Mouse (Mus musculus): ENCODE data around the gene Spg21. TPM values are rescaled to one million over a fixed set of nuclear protein-coding genes. Genes with fewer than 3 reads are reported as not detected.
A peak's percentile ranks its signal among the peaks of the same experiment; 100 is the strongest.

Spg21 gene
- total RNA-seq, 2 experiments from 2014 or later: 16.9 to 28.4 TPM

DNA sequence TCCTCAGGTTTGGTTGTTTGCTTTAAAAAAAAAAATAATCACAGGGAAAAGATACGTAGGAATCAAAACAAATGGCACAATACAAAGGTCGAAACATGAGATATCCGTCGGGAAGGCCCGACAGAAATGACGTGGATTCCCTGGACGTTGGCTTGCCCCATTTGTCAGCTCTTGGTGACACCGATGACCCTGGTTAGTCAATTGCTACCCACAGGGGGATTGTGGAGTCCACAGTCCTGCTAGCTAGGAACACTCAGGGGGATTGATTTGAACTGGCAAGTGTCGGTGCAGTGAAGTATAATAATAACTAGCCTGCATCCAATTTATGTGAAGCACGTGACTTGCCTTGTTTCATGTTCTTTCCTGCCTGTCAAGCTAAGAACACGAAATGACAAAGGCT is 6.9 kb downstream of the Spg21 start:
- no peak for ATAC-seq (replicated peaks; ENCODE audit: low FRiP score, low TSS enrichment, poor library complexity, severe bottlenecking)

DNA sequence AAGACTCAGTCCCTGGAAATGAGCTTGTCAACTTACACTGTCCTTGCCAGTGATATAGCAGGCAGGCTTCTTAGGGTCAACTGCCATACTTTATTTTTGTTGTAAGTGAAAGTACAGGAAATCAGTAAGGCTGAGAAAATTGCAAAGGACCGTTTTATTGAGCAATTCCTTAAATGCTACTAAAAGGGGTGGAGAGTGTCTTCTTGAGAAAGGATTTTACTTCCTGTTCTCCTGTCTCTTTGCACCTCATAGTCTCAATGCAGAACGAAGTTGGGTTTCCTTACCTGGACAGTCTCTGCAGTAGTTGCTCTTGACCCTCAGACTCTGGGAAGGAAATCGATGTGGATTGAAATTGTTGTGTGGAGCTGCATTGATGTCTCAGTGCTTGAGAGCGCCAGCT is 12.0 kb downstream of the Spg21 start:
- ATAC-seq (replicated peaks; ENCODE audit: low FRiP score, low TSS enrichment, poor library complexity, severe bottlenecking): no peak

DNA sequence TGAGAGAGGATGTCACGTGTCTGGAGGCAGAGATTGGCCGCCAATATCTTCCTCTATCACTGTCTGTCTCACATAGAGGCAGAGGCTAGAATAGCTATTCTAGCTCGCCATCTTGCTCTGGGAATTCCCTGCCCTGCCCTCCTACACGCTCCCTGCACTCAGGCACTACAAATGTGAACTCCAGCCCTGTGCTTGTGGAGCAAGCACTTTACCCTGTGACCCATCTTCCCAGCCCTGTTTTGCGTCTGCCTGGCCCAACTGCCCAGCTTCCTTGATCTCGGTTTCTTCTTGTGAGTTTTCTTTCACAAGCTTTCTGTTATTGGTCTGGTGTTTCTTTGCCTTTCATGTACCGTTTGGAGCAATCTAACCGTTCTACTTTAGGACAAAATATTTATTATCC is 18.4 kb downstream of the Spg21 start:
- ATAC-seq (replicated peaks; ENCODE audit: low FRiP score, low TSS enrichment, poor library complexity, severe bottlenecking): no peak

DNA sequence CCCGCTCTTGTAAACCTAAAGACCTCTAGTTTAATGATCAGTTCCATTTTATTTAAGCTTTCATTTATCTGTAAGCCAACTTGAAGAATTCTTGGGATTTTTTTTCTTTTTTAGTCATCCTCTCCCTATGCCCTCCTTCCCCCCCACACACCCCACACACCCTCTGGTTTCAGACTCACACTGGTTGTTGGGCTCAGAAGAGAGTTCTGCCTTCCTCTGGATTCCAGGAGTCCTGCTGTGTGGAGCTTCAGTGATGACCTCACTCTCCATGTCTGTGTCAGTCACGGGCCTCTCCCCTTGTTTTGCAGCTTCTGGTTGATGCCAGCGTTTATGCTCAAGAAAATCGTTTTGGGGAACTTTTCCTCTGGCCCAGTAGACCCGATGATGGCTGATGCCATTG is 19.3 kb downstream of the Spg21 start:
- no peak for ATAC-seq (replicated peaks; ENCODE audit: low FRiP score, low TSS enrichment, poor library complexity, severe bottlenecking)

DNA sequence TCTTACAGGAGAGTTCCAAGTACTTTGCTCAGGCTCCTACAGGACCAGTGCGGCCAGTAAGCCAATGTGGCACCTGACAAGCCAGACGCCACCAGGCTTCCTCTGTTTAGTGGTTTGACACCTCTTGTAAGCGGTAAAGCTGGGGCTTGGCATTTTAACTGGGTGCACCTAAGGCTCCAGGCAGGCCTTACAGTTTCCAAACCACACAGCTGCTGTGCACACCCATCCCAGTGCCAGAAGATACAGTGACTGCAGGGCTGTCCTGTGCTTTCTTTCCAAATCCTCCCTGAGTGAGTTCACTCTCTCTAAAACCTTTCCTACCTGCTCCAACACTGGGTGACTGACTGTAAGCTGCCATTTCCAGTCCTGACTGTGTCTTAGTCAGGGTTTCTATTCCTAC is 30.7 kb downstream of the Spg21 start:
- ATAC-seq (replicated peaks; ENCODE audit: low FRiP score, low TSS enrichment, poor library complexity, severe bottlenecking): no peak

DNA sequence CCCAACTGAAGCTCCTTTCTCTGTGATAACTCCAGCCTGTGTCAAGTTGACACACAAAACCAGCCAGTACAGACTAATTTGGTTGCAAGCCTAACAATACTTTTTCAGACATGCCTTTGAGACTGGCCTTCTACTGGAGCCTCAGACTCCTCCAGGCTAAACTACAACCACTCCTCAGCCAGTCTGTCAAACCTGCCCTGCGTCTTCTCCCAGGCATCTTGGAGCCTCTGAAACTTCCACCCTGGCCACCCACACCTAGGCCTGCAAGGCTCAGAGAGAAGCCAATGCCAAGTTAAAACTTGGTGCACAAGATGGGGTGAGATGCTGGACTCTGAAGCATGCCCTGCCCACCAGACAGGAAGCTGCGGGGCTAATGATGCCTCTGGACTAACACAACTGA is 31.6 kb downstream of the Spg21 start:
- ATAC-seq (replicated peaks; ENCODE audit: low FRiP score, low TSS enrichment, poor library complexity, severe bottlenecking): no peak

DNA sequence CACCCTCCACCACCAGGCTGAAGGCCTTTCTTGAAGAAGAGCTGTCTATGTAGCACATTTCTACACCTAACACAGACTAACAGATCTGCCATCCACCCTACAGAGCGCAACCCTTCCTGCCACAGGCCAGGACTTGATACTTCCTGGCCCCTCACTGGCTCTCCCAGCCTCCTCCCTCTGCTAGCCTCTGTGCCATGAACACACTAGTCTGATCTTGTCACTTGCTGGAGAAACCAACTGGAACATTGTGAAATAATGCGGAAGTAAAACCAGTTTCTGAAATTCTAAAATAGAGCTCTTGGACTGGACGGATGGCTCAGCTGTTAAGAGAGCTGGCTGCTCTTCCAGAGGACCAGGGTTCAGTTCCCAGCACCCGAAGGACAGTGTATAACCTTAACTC is 32.1 kb downstream of the Spg21 start:
- ATAC-seq (replicated peaks; ENCODE audit: low FRiP score, low TSS enrichment, poor library complexity, severe bottlenecking): no peak

DNA sequence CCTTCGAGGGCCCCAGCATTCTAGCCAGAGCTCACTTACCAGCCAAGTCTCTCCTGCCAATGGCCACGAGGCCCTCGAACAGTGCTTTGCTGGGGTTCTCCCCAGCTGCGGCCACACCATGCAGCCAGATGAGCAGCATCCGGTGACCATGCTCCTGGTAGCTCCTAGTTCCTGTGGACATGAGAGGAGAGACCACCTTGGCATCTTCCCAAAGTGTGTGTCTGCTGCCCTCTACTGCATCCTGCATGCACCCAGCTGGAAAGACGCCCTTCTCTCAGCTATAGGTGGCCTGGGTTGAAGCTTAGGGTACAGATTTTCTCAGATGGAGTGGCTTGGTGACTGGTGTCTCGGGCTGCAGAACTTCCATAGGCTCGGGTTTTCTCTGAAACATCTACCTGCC is 41.4 kb downstream of the Spg21 start:
- no peak for ATAC-seq (replicated peaks; ENCODE audit: low FRiP score, low TSS enrichment, poor library complexity, severe bottlenecking)

DNA sequence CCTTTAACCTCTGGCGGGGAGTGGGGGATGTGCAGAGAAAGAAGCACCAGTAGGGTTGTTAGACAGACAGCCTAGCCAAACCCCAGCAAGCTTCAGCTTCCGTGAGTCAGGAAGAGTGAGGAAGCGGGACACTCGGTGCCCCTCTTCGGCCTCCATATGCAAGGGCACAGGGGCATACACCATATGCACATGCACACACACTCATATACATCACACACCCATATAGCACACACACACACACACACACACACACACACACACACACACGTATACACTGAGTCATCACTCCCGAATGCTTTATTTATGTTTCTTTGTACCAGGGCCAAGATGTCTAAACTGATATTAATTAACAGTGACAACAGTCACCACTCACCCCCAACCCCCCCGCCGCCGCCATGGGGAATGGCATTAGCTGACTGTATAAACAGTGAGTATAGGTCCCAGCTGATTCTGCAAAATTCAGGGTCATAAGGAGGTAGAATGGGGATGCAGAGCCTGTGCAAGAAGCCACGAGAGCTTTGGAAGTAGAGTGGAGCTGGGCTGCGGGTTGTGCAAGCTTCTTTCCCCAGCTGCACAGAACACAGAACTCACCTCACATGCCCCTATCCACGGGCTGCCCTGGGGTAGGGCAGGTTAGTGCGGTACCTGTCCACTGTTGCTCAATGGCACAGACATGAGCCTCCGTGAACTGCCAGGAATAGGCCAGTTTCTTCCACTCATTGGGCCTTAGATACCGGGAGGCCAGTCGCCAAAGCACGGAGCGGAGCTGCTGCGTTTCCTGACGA is 42.2 kb downstream of the Spg21 start:
- ATAC-seq (replicated peaks; ENCODE audit: low FRiP score, low TSS enrichment, poor library complexity, severe bottlenecking): no peak

DNA sequence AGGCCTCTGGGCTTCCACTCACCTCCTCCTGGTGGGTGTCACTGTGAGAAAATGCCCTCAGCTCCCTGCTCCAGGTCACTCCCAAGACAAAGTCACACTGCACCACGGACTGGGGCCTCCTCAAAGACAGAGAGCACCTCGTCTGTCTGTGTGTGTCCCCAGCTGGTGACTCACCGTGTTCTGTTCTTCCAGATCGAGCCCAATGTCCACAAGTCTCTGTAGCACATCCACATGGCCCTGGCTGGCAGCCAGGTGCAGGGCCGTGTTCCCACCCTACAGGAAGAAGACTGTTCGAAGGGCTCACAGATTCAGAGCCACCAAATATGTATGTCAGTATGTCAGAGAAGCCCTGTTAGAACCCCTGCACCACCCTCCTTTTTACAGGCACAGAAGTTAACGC is 47.7 kb downstream of the Spg21 start:
- no peak for ATAC-seq (replicated peaks; ENCODE audit: low FRiP score, low TSS enrichment, poor library complexity, severe bottlenecking)

DNA sequence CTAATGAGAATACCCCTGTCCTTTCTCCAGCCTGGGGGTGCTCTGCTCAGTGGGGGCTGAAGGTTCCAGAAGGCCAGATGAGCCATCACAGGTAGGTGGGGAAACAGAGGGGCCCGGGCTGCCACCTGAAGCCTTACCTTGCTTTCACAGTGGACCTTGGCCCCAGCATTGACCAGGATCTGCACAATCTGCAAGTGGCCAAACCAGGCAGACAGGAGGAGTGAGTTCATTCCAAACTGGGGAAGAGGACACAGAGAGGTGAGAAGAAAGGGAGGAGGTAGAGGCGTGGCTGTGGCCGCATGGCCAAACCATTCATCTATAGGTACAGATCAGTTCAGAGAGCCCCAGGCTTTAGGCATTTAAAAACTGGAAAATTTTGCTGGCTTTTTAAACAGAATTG is 51.8 kb downstream of the Spg21 start:
- ATAC-seq (replicated peaks; ENCODE audit: low FRiP score, low TSS enrichment, poor library complexity, severe bottlenecking): no peak

DNA sequence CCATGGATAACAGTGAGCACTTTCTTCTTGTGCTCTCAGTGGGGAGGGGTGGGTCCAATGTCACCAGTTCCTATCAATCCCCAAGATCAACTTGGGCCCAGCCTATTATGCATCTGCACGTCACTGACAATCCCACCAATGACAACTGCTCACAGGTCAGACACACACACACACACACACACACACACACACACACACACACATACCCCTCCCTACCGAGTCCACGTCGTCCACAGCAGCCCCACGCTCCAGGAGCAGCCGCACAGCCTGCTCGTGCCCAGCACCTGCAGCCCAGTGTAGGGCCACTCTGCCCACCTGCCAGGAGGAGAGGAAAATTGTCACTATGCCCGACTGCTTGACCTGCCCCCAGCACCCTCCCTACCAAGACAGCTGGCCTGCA is 53.7 kb downstream of the Spg21 start:
- ATAC-seq (replicated peaks; ENCODE audit: low FRiP score, low TSS enrichment, poor library complexity, severe bottlenecking): no peak

DNA sequence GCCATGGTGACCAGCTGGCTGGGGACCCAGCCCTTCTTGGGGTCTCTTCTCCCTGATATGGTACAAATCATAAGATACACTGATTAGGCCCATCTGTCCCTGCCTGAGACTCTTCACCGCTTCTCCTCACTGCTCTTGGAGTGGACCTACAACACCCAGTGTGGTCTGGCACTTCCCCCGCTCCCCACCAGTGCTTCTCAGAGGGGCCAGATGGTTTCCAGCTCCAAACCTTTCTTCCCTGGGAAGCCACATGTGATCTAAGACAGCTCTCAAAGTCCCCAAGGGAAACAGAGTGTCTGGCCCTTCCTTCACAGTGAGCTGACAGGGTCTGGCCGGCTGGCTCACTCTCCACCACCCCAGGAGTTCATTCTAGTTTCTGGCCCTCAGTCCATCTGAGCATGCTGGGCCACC is 54.1 kb downstream of the Spg21 start:
- no peak for ATAC-seq (replicated peaks; ENCODE audit: low FRiP score, low TSS enrichment, poor library complexity, severe bottlenecking)

DNA sequence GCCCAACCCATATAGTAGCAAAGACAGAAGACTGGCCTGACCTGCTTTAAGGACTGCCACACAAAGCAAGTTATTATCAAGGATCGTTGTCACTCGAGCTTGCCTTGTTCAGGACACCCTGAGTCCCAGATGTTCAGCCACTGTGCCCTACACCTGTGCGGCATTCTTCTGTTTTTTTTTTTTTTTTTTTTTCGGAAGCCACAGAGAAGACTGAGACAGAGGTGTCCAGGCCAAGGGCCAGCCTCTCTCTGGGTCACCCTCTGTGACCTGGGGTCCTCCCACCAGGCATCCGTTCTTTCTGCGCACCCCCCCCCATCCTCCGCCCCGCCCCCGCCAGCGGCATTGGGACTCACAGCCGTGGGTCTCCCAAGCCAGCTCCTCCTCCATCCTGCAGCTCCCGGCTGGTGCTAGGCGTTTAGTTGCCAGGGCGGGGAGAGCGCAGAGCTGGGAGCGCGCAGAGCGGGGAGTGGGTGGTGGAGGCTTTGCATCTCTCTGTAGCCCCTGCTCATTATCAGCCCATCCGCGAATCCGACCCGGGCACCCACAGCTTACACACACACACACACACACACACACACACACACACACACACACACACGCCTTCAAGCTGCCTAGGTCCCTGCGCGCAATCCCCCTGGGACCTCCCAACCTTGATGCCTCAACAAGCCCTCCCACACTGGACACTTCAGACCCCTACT is 59.2 kb downstream of the Spg21 start, which contains the start of gene Ankdd1a:
Gene Ankdd1a (minus strand): TSS at position 387 of the 698 bp plus-strand sequence.
- ATAC-seq (replicated peaks; ENCODE audit: low FRiP score, low TSS enrichment, poor library complexity, severe bottlenecking): no peak

DNA sequence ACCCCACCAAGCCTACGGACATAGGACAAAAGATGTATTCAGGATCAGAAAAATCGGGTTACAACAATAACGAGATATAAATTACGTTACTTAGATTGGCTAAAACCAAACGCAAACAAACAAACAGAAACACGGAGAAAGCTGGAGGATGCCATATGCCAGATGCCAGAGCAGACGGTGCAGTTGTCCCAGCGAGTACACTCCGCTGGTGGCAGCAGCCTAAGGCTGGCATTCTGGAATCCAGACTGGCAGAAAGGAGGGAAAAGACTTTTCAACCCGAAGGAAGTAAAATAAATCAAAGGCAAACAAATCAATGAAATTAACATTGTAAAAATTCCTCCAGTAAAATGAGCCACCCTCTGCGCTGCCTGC is 59.7 kb downstream of the Spg21 start:
- ATAC-seq (replicated peaks; ENCODE audit: low FRiP score, low TSS enrichment, poor library complexity, severe bottlenecking): no peak

DNA sequence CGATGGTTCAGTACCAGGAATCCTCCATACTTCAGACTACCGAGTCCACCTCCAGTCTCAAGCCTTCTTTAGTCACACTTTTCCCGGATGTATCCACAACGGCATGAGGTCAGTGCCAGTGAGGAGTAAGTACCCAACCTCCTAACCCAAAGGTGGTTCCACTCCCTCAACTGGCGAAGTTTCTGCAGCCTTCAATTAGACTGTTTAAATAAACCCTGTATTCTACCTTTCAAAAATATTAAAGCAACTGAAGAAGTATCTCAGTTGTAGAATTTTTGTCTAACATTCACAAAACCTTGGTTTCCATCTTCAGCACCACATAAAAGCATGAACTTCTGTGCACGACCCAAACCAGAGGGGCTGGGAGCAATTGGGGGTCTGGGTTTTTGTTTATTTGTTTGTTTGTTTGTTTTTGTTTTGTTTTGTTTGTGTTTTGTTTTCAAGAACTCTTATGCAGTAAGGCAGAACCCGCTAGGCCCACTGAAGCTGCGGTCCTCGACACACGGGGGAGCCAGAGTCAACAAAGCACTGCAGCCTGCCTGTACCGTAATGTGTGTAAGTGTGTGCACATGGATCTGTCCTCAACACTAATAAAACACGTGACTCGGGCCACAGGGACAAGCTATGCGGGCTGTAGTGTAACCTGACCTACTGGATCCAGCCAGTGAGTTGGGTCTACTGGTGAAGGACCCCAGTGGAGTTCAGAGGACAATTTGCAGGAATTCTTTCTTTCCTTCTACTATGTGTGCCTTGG is 63.0 kb downstream of the Spg21 start:
- peak; percentile 90 for ATAC-seq (replicated peaks; ENCODE audit: low FRiP score, low TSS enrichment, poor library complexity, severe bottlenecking)

DNA sequence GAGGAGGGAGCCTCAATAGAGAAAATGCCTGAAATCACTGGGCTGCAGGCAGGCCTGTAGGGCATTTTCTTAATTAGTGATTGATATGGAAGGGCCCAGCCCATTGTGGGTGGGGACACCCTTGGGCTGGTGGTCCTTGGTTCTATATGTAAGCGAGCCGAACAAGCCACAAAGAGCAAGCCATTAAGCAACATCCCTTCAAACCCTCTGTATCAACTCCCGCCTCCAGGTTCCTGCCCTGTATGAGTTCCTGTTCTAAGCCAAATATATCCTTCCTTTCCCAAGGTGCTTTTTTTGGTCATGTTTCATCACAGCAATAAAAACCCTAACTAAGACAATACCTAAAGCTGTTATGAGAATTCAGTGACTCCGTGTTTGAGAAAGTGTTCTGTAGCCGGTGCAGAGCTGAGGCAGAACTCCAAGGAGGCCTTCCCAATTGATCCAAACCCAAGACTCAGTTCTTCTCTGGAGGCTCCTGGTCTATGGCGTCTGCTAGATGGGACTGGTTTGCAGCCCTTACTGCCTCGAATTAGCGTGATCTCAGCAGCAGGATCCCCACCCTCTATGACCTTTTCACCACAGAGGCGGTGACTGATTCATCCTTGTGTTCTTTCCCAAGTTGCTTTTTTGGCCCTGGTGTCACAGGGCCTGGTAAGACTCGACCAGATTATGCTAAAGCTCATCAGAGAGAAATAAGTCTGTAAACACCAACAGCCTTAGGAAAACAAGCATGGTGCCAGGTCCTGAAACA is 64.9 kb downstream of the Spg21 start:
- ATAC-seq (replicated peaks; ENCODE audit: low FRiP score, low TSS enrichment, poor library complexity, severe bottlenecking): no peak

DNA sequence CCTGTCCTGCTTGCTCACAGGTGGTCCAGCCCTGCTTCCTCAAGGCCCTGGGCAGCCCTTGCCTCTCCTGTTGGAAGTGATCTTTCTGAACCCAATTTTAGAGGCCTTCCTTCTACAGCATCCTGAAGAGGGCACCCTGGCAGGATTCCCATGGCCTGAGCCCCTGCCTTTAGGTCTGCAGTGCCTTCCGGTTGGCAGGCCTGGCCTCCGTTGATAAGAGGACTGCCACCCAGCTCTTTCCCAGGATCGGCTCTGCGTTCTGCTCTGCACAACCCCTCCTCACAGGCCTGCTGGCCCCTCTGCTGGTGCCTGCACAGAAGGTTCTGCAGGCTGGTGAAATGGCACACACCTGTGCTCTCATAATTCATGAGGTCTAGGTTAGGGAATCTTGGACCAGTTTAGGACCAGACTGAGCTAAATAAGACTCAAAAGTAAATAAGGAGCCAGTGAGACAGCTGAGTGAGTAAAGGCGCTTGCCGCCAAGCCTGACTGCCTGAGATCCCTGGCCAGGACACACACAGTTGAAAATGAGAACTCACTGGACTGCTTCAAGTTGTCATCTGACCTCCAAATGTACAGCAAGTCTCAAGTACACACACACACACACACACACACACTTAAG is 67.8 kb downstream of the Spg21 start:
- ATAC-seq (replicated peaks; ENCODE audit: low FRiP score, low TSS enrichment, poor library complexity, severe bottlenecking): peak; percentile 86

DNA sequence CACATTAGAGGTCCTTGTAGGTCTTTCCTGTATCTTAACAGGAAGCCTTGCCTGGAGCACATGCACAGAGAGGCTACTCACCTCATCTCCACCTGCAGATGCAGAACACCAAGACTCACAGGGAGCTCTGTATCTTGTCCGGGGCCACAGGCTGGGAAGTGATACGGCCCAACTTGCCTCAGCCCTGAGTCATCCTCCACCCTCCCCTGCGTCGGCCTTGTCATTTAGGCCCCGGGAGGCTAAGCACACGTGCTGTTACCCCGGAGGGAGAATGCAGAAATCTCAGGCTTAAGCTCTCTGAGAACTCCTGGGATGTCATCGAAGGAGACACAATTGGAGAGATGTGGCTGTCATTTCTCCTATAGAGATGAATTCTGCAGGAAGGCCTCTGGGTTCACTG is 68.9 kb downstream of the Spg21 start:
- peak; percentile 57 for ATAC-seq (replicated peaks; ENCODE audit: low FRiP score, low TSS enrichment, poor library complexity, severe bottlenecking)

Data from megakaryocyte-erythroid progenitor cell, adult 5-6 weeks (primary cell).